Mouse (Mus musculus) midbrain, embryonic 16.5 days (tissue): ENCODE results near the gene Zar1. TPM values are rescaled to one million over a fixed set of nuclear protein-coding genes. Genes with fewer than 3 reads are reported as not detected.

Experiments
- ATAC-seq: fragments of 200-750 bp; cut with Nextera tagmentation; 2 replicates; pipeline ENCODE4 v1.8.0; 2017; ENCODE audit warnings: moderate TSS enrichment
- H3K27ac ChIP-seq: fragments of 300-500 bp; sonication (generic); 2 replicates; pipeline ENCODE4 v1.5.1; 2014; ENCODE audit warnings: mild to moderate bottlenecking, low read length, mixed read lengths
- H3K27me3 ChIP-seq: fragments of 300-500 bp; sonication (generic); 2 replicates; pipeline ENCODE4 v1.6.1; 2014; ENCODE audit warnings: low read depth, low read length, mixed read lengths; ENCODE audit not compliant: control insufficient read depth, insufficient read depth
- H3K36me3 ChIP-seq: fragments of 300-500 bp; sonication (generic); 2 replicates; pipeline ENCODE4 v1.6.1; 2014; ENCODE audit warnings: mild to moderate bottlenecking, low read length, moderate library complexity, mixed read lengths; ENCODE audit not compliant: control insufficient read depth, insufficient read depth
- H3K4me1 ChIP-seq: fragments of 300-500 bp; sonication (generic); 2 replicates; pipeline ENCODE4 v1.6.1; 2014; ENCODE audit warnings: mild to moderate bottlenecking, low read length, mixed read lengths; ENCODE audit not compliant: control insufficient read depth, insufficient read depth
- H3K4me2 ChIP-seq: fragments of 300-500 bp; sonication (generic); 2 replicates; pipeline ENCODE4 v1.6.1; 2014; ENCODE audit warnings: mild to moderate bottlenecking, low read length, mixed read lengths
- H3K4me3 ChIP-seq: fragments of 300-500 bp; sonication (generic); 2 replicates; pipeline ENCODE4 v1.5.1; 2014; ENCODE audit warnings: low read depth, mild to moderate bottlenecking, low read length, moderate library complexity, mixed read lengths
- H3K9ac ChIP-seq: fragments of 300-500 bp; sonication (generic); 2 replicates; pipeline ENCODE4 v1.6.1; 2014; ENCODE audit warnings: low read depth, low read length, mixed read lengths
- H3K9me3 ChIP-seq: fragments of 300-500 bp; sonication (generic); replicated peaks from 2 replicates; pipeline ENCODE4 v1.6.1; 2014; ENCODE audit warnings: mild to moderate bottlenecking, low read length, mixed read lengths; ENCODE audit not compliant: control insufficient read depth, poor library complexity, severe bottlenecking
- WGBS: fragments of 180-500 bp; shearing (Covaris S2); extraction: QIAGEN DNeasy Blood & Tissue Kit; methylation state at CpG from one replicate; pipeline ENCODE4 v1.1.7; 2014; 5-methylcytosine and 5-hydroxymethylcytosine counted together
- polyA plus RNA-seq: library from polyadenylated mRNA; unstranded; fragments of >200 nt; fragmentation: Nextera tagmentation; extraction: Ambion mirVana; gene quantifications from 2 replicates; pipeline ENCODE4 v1.2.1, GENCODE M21; 2015

Zar1 gene
- polyA plus RNA-seq, 1 experiment from 2014 or later, result 4.9 TPM

DNA sequence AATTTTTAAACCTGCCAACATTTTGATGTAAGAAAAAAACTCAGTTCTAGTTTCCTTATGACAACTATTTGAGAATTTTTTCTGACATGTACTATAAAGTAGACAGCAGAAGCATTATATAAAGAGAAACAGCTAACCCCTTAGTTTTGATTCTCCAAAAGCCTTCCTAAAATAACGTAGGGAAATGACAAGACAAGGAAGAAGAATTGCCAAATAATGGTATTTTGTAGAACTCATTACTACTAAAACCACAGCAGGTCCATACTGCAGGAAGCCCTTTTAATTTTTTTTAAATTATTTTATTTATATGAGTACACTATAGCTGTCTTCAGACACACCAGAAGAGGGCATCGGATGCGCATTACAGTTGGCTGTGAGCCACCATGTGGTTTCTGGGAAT lies 29.8 kb downstream of the Zar1 start:
- 92% methylated on average over 3 of the region's 3 CpGs for WGBS
- no peak for ATAC-seq
- Histone ChIP-seq H3K9me3 (no peaks in the 10 kb centered on the region), H3K36me3 (peaks cover 7% of the 10 kb centered on the region), H3K27ac (no peak overlapping the region), H3K4me1 (no peaks in the 10 kb centered on the region), H3K4me2 (no peak overlapping the region), H3K27me3 (no peaks in the 10 kb centered on the region), H3K4me3 (no peak overlapping the region), H3K9ac (no peak overlapping the region)

- H3K36me3 ChIP-seq, result peaks cover 15% of the 10 kb centered on the region
- no peaks in the 10 kb centered on the region for H3K27me3 ChIP-seq
- 93% methylated on average over 3 of the region's 3 CpGs for WGBS
Measured at GRCm38 (mm10) chr5:72528896-72529295, 52.2 kb downstream of the Zar1 start.

More at GRCm38 (mm10) chr5:72528896-72529295, 52.2 kb downstream of the Zar1 start:
- no peak overlapping the region for H3K4me2 ChIP-seq
- H3K9ac ChIP-seq, result no peak overlapping the region
- H3K9me3 ChIP-seq, result no peaks in the 10 kb centered on the region
- no peak for ATAC-seq
- no peak overlapping the region for H3K4me3 ChIP-seq
- H3K4me1 ChIP-seq, result no peaks in the 10 kb centered on the region
- H3K27ac ChIP-seq, result no peak overlapping the region

Other genes with a start within 250 kb of the Zar1 start
- 0.93 and 1.2 TPM in 2 replicates for gene Corin, start 76.8 kb downstream of the Zar1 start, polyA plus RNA-seq
- 11.2 and 13.8 TPM in 2 replicates for gene Nfxl1, start 21.6 kb downstream of the Zar1 start, polyA plus RNA-seq
- 5.2 and 10.3 TPM in 2 replicates for gene Gm5868, start 6.3 kb upstream of the Zar1 start, polyA plus RNA-seq
- not detected in 2 replicates for gene Cnga1, start 63.0 kb upstream of the Zar1 start, polyA plus RNA-seq
- 0.54 and 0.70 TPM in 2 replicates for gene Nipal1, start 66.5 kb upstream of the Zar1 start, polyA plus RNA-seq
- gene Txk, start 171.5 kb upstream of the Zar1 start, polyA plus RNA-seq, result 0.19 TPM in 1 of 2 replicates, not detected in the other